Mouse (Mus musculus) heart, adult 9 months (tissue): ENCODE measurements around the gene Fosl1.
"Not testable (repeated sequence)": the region's sequence is repeated elsewhere in the genome, so short reads cannot be mapped to it uniquely, and the experiment has no call there.

Source experiments
- DNase-seq, 2 experiments: peaks; one replicate each; pipeline ENCODE4 v3.0.0; 2022; ENCODE audit warnings: low spot score in 2 of 2

Gene Fosl1

DNA sequence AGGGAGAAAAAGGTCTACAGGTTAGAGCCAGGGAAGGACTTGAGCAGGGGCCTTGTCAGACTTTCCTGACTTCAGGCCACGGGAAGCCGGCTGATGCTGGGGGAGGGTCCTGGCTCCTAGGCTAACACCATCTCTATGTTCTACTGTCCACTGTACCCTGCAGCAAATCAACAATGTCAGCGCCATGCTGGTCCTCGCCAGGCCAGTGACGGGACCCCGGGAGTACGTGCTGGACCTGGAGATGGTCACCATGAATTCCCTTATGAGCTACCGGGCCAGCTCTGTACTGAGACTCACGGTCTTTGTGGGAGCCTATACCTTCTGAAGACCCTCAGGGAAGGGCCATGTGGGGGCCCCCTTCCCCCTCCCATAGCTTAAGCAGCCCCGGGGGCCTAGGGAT, 34.1 kb downstream of the Fosl1 start:
- no peak for DNase-seq

DNA sequence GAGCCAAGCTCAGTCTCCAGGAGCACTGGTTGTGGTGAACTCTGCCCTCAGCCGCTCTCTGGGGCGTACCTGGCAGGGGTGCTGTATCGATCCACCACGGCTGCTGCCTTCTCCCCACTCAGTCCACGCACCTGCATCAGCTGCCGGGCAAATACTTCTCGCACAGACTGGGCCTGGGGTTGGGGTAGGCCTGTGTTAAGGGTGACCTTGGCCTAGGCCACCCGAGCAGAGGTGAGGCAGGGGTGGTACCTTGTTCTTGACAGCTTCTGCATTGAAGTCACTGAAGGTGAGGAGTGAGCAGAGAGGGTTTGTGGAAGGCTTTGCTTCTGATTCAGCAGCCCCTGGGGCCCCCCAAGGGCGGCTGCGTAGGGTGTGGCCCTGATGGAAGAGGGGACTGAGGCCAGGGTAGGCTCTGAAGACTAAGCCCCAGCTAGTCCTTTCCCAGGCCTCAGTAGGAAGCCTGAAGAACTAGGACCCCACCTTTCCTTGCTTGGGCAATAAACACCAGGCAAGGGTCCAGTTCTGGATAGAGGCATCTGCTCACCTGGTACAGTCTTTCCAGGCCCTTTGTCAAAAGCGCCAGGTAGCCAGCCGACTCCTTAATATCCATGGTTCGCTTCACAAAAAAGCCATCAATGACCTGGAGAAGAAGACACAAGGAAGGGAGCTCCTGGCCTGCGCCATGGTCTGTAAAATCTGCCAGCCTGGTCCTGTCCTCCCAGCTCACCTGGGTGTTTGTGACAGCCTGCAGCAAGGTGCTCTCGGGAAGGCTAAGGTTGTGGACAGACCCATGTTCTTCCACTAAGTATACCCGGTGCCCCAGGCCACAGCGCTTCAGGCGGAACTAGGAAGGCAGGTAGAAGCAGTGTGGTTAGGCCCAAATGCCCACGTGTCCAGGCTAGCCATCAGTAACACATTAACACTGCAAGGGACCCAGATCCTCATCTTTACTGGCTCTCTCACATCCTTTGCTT, 36.3 kb downstream of the Fosl1 start:
- no peak for DNase-seq

DNA sequence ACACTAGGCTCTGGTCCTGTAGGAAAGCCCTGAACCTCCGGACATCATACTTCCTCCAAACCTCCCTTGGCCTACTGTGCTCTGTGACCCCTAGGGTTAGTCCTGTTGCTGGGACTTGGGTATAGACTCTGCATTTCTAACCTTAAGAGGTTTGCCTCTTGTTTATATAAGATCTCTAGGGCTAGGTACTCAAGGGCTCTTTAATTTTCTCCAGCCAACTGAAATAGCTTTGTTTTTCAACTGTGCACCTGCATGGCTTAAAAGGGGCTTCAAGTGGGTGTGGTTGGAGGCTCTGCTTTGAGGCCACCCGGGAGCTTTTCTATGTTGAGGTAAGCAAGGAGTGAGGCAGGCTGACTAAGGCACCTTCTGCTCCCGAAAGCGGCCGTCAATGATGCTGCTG, 37.1 kb downstream of the Fosl1 start:
- DNase-seq = no peak

DNA sequence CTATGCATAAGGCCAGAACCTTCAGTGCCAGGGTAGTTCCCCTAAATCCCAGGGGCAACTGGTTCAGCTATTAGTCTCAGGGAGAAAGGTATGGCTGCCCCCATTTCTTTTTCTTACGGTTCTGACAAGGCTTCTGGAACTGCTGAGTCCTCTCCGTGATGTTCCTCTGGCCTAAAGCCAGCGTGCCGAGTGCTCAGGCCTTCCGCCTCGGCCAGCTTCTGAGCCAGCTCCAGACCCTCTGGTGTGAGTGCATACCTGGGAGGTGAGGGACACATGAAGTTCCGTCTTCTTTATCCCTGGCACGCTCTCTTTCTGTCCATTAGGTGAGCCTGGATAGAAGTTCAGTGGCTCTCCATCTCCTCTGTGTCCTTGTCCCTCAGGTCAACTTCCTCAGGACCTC, 38.0 kb downstream of the Fosl1 start:
- DNase-seq = no peak

DNA sequence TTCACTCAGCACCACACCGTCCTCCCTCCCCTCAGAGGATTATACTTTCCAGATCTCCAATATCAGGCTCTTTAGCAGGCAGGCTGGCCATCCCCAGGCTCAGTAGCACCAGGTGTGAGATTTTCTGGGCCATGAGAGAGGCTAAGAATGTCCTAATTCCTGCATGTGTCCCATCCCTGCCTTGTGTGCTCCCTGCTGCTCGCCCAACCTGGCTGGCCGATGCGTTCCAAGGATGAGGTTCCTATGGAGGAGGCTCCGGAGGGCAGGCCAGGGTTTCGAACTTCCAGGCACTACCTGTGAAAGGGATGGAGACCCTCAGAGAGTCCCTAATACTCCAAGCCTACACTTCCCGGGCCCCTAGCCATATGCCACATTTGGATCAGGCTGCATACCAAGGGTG, 38.5 kb downstream of the Fosl1 start:
- no peak for DNase-seq

DNA sequence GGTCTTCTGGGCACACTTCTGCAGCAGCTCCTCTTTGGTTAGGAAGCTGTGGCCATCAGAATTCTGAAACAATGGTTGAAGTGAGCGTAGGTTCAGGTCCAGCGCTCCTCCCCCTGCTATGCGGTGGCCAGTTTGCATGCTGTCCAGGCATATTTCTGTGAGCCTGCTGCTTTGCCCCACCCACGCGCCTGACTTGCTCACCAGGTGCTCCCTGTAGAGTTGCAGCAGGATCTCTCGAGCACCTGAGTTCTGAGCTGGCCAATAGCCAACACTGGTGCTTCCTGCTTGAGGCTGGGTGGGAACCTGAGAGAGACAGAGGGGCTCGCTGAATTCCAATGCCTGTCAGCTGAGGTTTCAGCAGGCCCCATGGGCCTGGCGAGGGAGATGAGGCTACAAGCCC, 38.9 kb downstream of the Fosl1 start:
- no peak for DNase-seq

DNA sequence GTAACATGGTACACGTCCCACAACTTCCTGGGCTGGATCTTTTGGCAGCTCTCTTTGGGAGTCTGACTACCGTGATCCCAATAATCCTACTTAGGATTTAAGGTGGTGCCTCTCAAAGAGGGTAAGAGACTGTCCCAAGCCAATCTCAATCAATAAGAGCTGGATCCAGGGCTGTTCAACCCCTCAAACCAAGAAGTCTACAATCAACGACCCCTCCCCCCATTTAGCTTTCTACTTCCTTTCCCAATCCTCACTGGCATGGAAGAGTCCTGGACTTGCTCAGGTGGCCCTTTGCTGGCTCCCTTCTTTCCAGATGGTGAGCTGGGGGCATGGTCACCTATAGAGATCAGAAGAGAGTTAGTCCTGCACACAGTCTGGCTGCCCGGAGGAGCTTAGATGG, 39.4 kb downstream of the Fosl1 start:
- no peak for DNase-seq

DNA sequence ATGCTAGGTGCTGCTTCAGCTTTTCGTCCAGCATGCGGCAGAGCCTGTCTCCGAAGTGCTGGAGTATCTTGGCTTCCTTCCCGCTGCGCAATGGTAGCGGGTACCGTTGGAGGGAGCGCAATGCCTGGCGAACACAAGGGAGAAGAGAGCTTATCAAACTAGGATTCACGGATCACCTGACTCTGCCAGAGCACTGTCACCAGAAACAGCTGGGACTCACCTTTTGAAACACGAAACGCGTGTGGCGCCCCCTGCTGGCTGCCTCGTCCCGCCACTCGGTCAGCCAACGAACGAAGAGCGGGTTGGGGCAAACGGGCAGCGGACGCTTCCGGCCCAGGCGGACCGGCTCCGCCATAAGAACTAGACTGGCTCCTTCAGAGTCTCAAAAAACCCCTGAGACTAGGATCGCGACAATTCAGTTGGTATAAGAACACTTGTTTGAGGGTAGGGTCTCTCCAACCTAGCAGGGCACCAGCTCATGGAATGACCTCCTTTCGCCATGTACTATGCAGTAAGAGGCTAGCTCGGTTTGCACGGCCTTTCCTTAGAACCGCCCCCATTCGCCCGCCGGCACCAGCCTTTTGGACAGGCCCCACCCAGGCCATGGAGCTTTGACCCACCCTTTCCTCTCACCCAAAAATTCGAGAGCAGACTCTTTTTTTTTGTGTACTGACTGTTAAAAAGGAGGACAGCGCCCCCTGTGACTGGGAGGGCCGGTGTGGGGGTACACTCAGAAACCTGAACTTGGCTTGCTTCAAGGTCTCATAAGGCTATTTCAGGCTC, 40.6 kb downstream of the Fosl1 start, which contains the start of gene Mus81:
TSS of gene Mus81 (minus strand) at position 635 of the 783 bp plus-strand sequence.
- peak; percentile 97 to 98 for DNase-seq

DNA sequence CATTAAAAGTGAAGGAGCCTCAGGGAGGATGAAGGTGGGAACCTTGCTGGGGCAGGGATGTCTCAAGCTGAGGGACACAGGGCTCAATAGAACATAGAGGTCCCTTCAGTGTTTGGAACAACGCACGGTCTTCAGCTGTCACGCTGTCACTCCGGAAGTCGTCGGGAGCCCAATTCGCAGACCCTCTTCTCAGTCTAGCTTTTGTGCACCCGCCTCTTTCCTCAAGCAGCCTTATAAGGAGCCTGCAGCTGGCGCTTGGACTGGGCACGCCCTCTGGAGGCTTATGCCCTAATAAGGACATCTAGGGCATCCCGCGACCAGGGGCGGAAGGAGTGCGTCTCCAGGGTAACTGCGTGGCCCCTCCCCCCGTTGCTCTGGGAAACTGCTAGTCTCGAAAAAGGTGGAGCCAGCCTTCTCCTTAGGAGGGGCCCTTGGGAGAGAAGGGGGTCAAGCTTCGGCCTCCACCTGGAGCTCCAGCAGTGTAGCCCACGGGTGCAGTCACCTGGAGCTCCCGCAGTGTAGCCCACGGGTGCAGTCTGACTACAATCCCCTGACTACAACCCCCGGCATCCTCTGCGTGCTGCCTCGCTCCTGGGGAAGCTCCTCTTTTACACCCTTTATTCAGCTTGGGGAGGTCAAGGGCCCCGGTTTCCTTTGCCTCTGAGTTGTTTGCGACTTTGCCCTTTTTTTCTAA, 41.7 kb downstream of the Fosl1 start:
- DNase-seq = peak; percentile 98

DNA sequence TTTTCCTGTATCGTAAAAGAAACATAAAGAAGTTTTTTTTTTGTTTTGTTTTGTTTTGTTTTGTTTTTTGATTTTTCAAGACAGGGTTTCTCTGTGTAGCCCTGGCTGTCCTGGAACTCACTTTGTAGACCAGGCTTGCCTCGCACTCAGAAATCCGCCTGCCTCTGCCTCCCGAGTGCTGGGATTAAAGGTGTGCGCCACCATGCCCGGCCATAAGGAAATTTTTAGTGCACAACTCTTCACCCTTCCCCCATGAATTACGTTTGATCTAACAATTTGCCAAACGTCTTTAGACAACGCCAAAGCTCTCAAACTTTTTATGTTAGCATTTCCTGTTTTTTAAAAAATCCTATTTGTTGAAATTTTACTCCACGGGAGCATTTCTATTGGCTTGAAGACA, 42.4 kb downstream of the Fosl1 start:
- DNase-seq = not testable (repeated sequence)

DNA sequence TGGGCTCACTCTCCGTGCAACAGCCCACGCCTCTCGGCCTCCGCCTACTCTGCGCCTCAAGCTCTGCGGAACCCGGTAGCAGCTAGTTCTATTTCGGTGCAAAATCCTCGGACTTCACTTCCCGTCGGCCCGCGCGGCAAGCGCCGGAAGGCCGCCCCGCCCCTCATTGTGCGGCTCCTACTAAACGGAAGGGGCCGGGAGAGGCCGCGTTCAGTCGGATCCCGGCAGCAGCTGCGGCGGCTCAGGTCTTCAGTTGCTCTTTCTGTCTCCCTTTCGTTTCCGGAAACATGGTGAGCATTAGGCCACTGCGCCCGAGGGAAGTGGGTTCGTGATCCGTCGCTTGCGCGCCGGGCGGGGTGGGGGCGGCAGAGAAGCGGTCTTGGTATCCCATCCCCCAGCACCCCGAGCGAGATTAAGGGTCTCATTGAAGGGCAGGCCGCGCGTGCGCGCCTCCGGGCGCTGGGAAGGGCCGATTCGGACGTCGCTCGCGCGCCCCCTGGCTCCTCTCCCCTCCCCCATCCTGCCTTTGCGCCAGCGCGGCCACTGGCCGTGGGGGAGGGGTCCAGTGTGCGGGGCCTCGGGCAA, 43.1 kb downstream of the Fosl1 start, which contains the start of gene Cfl1:
TSS of gene Cfl1 (plus strand) at position 143 of the 585 bp plus-strand sequence.
- DNase-seq = peak; percentile 96 to 97

DNA sequence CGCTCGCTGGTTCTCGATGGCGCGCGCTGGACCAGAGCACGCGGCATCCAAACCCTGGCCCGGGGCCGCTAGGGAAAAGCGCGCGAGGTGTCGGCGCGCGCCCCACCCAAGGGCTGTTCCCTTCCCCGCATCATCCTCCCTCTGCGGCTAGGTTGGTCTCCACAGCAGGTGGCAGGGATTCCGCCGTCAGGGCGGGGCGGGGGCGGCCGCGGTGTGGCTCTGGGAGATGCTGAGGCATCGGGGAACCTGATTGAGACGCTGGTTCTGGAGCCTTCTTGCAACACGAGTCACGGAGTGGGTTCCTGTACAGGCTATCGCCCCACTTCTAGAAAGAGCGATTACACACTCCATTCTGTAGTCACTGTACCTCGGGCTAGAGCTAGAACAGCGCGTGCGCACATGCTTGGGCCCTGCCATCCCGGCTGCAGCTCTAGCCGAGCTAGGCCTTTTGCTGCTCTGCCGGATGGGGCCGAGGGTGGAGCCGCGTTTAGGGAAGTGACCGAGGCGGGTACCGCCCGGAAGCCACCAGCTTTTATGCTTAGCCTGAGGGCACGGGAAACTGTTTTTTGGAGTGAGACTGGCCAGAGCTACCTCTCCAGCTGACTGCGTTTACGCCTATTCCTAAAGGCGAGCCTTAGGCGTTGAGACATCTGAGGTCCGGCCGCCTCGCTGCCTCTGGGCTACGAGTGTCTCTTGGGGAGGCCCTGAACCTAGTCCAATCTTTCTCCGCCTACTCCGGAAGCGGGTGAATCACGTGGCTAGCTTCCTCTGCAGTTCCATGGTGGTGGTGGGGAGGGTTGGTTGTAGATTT, 43.8 kb downstream of the Fosl1 start:
- DNase-seq = peak; percentile 92 to 93

DNA sequence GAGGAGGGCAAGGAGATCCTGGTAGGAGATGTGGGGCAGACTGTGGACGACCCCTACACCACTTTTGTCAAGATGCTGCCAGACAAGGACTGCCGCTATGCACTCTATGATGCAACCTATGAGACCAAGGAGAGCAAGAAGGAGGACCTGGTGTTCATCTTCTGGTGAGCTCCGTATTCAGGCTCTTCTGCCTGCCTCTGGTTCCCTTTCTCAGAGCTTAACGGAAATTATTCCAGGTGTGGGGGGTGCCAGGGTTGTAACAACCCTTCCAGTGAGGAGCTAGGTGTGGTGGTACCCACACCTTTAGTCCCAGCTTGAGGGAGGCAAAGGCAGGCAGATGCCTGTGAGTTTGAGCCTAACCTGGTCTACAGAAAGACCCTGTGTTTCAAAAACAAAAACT, 45.3 kb downstream of the Fosl1 start:
- DNase-seq = no peak

DNA sequence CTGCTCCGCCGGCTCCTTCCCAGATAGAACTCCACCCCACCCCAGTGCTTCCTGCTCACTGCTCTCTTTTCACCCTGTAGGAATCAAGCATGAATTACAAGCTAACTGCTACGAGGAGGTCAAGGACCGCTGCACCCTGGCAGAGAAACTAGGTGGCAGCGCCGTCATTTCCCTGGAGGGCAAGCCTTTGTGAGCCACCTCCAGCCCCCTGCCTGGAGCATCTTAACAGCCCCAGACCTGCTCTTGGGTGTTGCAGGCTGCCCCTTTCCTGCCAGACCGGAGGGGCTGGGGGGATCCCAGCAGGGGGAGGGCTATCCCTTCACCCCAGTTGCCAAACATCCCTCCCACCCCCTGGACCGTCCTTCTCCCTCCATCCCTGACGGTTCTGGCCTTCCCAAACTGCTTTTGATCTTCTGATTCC, 46.0 kb downstream of the Fosl1 start:
- DNase-seq = not testable (repeated sequence)

DNA sequence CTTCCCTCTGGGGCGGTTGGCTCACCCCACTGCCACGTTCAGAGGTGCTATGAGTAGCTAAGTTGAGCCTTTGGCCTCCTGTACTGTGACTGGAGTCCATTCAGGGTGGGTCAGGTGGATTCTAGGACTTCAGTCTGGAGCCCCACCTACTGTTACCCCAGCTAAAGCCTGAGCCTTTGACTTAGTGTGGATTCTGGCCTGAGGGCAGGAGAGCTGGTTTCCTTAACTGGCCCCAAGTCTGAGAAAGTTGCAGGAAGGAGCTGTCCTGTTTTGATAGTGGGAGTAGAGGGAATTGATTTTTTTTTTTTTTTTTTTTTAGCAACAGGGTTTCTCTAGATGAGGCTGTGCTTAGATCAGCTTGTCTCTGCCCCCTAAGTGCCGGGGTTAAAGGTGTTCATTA, 47.0 kb downstream of the Fosl1 start:
- no peak for DNase-seq

DNA sequence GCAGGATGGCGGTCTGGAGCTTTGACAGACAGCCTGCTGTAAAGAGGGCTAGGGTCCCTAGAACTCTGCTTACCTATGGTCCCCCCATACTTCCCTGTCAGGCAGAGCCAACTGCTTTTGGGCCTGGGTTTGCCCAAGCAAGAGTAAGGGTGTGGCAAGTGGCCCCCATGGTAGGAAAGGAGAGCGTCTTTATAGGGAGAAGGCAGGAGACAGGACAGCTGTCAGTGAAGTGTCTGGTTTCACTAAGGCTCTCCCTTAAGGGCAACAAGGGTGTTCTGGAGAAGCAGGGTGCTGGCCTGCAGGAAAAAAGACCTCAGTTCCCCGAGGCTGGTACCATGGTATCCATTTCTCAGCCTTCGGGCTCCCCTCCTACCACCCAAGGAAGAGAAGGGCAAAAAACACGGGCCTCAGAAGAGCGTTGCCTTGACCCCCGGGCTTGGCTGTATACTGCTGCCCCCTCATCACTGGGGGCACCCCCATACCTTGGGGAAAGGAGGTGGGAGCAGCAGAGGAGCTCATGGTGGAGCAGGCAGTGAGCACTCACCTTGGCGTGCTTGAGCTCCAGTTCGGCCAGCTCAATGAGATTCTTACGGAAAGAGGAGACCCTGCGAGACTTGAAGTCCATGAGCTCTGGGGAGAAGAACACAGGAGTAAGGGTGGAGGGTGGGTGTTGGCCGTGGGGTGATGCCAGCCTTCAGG, 48.2 kb downstream of the Fosl1 start:
- no peak for DNase-seq

DNA sequence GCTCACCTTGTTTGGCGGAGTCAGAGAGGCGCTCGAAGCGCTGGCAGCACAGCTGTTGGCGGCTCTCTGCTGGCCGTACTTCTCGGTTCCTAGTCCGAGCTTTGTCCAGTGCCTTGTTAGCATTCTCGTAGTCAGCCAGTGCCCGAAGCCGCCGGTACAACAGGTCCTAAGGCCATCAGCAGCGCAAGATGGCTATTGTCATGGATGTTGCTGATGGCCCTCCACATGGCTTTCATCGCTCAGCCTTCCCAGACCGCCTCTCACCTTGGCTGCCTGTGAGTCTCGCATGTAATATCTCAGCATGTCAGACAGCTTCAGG, 48.7 kb downstream of the Fosl1 start:
- DNase-seq = no peak

DNA sequence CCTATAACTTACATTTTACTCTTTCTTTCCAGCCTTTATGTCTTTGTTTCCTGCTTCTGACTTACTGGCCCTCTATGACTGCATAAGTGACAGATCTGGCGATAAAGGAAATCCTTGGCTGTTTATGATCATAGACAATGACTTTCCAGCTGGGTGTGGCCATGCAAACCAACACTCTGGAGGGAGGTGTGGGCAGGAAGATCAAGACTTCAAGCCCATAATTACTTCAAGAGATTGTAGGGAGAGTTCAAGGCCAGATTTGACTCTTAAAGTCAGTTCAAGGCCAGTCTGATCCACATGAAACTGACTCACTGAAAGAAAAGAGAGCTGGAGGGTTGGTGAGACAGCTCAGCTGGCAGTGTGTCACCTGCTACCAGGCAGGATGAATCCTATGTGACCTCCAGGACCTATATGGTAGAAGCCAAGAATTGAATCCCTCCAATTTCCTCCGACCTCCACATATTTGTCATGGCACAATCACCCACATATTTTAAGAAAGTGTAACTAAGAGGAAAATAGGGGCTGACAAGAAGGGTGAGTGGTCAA, 53.1 kb downstream of the Fosl1 start:
- DNase-seq = no peak

DNA sequence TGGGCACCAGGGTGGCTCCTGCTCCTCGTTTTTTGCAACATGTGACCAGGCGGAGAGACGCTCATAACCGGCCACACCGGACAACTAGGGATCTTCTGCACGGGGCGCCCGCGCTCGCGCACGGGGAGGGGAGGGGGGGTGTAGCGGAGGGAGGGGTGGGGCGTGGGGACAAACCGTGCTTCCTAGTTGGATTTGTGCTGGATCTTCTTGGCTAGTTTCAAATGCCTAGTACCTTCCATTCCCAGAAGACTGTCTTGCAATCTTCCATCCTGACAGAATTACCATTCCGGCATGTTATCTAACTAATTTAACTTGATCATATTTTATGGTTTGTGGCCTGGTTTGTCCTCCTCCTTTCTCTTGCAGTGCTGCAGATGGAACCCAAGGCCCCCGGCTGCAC, 56.3 kb downstream of the Fosl1 start, which contains the start of gene 1700020D05Rik:
TSS of gene 1700020D05Rik (minus strand) at position 101 of the 400 bp plus-strand sequence.
- no peak for DNase-seq
